Mouse (Mus musculus) liver, postnatal 0 days (tissue): Measurements from ENCODE around the gene Chrd. TPM values are rescaled to one million over a fixed set of nuclear protein-coding genes. Genes with fewer than 3 reads are reported as not detected.

ENCODE experiments used
- ATAC-seq: fragments of 200-750 bp; cut with Nextera tagmentation; 2 replicates; pipeline ENCODE4 v1.8.0; 2017; ENCODE audit warnings: mild to moderate bottlenecking, moderate library complexity
- DNase-seq: peaks from one replicate; pipeline ENCODE4 v3.0.0-alpha.2; 2016
- H3K27ac ChIP-seq: fragments of 300-500 bp; sonication (generic); 2 replicates; pipeline ENCODE4 v1.5.1; 2014; ENCODE audit warnings: antibody characterized with exemption, moderate library complexity, mild to moderate bottlenecking, low read depth
- H3K27me3 ChIP-seq: fragments of 300-500 bp; sonication (generic); 2 replicates; pipeline ENCODE4 v1.6.1; 2014; ENCODE audit warnings: low read length, control low read depth, mixed read lengths; ENCODE audit not compliant: insufficient read depth
- H3K36me3 ChIP-seq: fragments of 300-500 bp; sonication (generic); replicated peaks from 2 replicates; pipeline ENCODE4 v1.6.1; 2014; ENCODE audit warnings: mild to moderate bottlenecking, control low read depth, low read length, moderate library complexity, mixed read lengths; ENCODE audit not compliant: insufficient read depth
- H3K4me1 ChIP-seq: fragments of 300-500 bp; sonication (generic); 2 replicates; pipeline ENCODE4 v1.6.1; 2014; ENCODE audit warnings: antibody characterized with exemption, mild to moderate bottlenecking, control low read depth; ENCODE audit not compliant: insufficient read depth
- H3K4me2 ChIP-seq: fragments of 300-500 bp; sonication (generic); 2 replicates; pipeline ENCODE4 v1.6.1; 2014; ENCODE audit warnings: low read depth, mild to moderate bottlenecking, low read length, moderate library complexity, mixed read lengths
- H3K4me3 ChIP-seq: fragments of 300-500 bp; sonication (generic); 2 replicates; pipeline ENCODE4 v1.5.1; 2014; ENCODE audit warnings: low read depth, low read length
- H3K9ac ChIP-seq: fragments of 300-500 bp; sonication (generic); replicated peaks from 2 replicates; pipeline ENCODE4 v1.6.1; 2014; ENCODE audit warnings: mild to moderate bottlenecking, moderate library complexity
- H3K9me3 ChIP-seq: fragments of 300-500 bp; sonication (generic); 2 replicates; pipeline ENCODE4 v1.6.1; 2016; ENCODE audit warnings: mild to moderate bottlenecking, control low read depth, low read length, mixed read lengths
- CTCF ChIP-seq: sonication (generic); IDR thresholded peaks from 2 replicates; pipeline ENCODE4 v1.5.1; 2016; ENCODE audit warnings: antibody characterized with exemption, low read depth
- EP300 ChIP-seq: IDR thresholded peaks from 2 replicates; pipeline ENCODE4 v1.6.1; 2016; ENCODE audit warnings: antibody characterized with exemption, low read depth, mild to moderate bottlenecking
- WGBS: fragments of 180-500 bp; shearing (Covaris S2); extraction: QIAGEN DNeasy Blood & Tissue Kit; methylation state at CpG from one replicate; pipeline ENCODE4 v1.1.7; 2014; ENCODE audit not compliant: insufficient replicate concordance; 5-methylcytosine and 5-hydroxymethylcytosine counted together
- polyA plus RNA-seq: library from polyadenylated mRNA; unstranded; fragments of >200 nt; fragmentation: Nextera tagmentation; extraction: Ambion mirVana; gene quantifications from 2 replicates; pipeline ENCODE4 v1.2.1, GENCODE M21; 2015

The Chrd gene
- 0.34 and 0.45 TPM in 2 replicates for polyA plus RNA-seq

GRCm38 (mm10) chr16:20732925-20733730 is at the start of gene Chrd:
Gene Chrd (plus strand): TSS chr16:20733127.
- Histone ChIP-seq H3K4me1 (peaks cover 22% of the 10 kb centered on the region), H3K27me3 (peaks cover 48% of the 10 kb centered on the region), H3K9me3 (no peaks in the 10 kb centered on the region), H3K27ac (peak within 1 kb of the TSS; percentile 66), H3K9ac (peak within 1 kb of the TSS; percentile 60), H3K36me3 (no peaks in the 10 kb centered on the region), H3K4me2 (peak within 1 kb of the TSS; percentile 92), H3K4me3 (peak within 1 kb of the TSS; percentile 58)
- ATAC-seq (peak; percentile 37; the same call in 1 of the 2 replicates), DNase-seq (peak; percentile 61)
- WGBS = 2% methylated on average over 39 of the region's 70 CpGs
- TF ChIP-seq EP300 = no peak
- TF ChIP-seq CTCF = no peak

- Histone ChIP-seq H3K4me2 (no peak overlapping the region), H3K9me3 (no peaks in the 10 kb centered on the region), H3K36me3 (peaks cover 64% of the 10 kb centered on the region), H3K4me1 (peaks cover 20% of the 10 kb centered on the region), H3K27ac (no peak overlapping the region), H3K9ac (no peak overlapping the region), H3K27me3 (peaks cover 14% of the 10 kb centered on the region), H3K4me3 (no peak overlapping the region)
- TF ChIP-seq CTCF (no peak), EP300 (peak; percentile 54)
- DNase-seq = no peak
- WGBS = 69% methylated on average over 3 of the region's 3 CpGs
- ATAC-seq = no peak
Measured at GRCm38 (mm10) chr16:20690774-20691173, 42.2 kb upstream of the Chrd start.

DNA sequence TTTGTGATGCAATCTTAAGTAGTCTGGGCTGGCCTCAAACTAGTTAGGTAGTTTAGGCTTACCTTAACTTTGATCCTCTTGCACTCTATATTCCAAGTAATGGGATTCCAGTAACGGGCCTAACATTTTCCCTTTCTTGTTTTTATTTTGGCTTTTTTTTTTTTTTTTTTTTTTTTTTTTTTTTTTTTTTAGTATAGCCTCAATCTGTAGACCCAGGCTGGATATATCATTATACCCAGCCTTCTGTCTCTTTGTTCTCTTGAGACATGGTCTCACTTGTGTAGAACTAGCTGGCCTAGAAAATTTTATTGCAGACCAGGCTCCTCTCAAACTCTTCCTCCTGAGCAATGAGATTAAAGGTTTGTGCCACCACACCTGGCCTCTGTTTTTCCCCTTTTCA is 41.3 kb upstream of the Chrd start:
- ATAC-seq = no peak
- peaks cover 27% of the 10 kb centered on the region for H3K4me1 ChIP-seq

DNA sequence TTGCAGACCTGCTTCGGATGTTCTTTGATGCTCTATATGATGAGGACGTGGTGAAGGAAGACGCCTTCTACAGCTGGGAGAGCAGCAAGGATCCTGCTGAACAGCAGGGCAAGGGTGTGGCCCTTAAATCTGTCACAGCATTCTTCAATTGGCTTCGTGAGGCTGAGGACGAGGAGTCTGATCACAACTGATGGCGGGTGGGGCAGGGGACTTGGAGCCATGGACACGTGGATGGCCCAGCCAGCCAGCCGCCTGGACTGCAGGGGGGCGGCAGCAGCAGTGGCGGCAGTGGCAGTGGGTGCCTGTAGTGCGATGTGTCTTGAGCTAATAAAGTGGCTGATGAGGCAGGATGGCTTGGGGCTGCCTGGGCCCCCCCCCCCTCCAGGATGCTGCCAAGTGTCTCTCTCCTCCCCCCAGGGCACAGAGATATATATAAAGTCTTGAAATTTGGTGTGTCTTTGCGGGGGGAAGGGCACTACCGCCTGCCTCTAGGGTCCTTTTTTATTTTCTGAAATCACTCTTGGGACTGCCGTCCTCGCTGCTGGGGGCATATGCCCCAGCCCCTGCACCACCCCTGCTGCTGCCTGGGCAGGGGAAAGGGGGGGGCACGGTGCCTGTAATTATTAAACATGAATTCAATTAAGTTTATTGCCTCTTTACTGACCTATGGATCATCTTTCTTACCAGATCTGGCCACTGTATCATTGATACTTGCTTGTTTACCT is 40.5 kb upstream of the Chrd start:
- ATAC-seq (0 out of 2 replicates have a peak, but pooled peaks have one; percentile 0), DNase-seq (no peak)
- Histone ChIP-seq H3K9ac (no peak overlapping the region), H3K27me3 (peaks cover 20% of the 10 kb centered on the region), H3K4me1 (peaks cover 27% of the 10 kb centered on the region), H3K27ac (no peak overlapping the region), H3K4me2 (peak overlapping the region; percentile 94; the same call in 1 of the 2 replicates), H3K4me3 (no peak overlapping the region), H3K9me3 (no peaks in the 10 kb centered on the region), H3K36me3 (peaks cover 47% of the 10 kb centered on the region)
- 69% methylated on average over 16 of the region's 16 CpGs for WGBS
- no peak for TF ChIP-seq EP300
- TF ChIP-seq CTCF = no peak

More for the DNA sequence above, 41.3 kb upstream of the Chrd start:
- TF ChIP-seq EP300 (no peak), CTCF (no peak)
- peaks cover 55% of the 10 kb centered on the region for H3K36me3 ChIP-seq
- no peak overlapping the region for H3K27ac ChIP-seq
- no peaks in the 10 kb centered on the region for H3K9me3 ChIP-seq
- H3K4me3 ChIP-seq = no peak overlapping the region
- H3K9ac ChIP-seq = no peak overlapping the region
- H3K27me3 ChIP-seq = peaks cover 20% of the 10 kb centered on the region
- WGBS = 63% methylated on average over 1 of the region's 1 CpGs
- DNase-seq = no peak
- no peak overlapping the region for H3K4me2 ChIP-seq

- peaks cover 20% of the 10 kb centered on the region for H3K27me3 ChIP-seq
- H3K9me3 ChIP-seq = no peaks in the 10 kb centered on the region
- H3K4me1 ChIP-seq = peaks cover 27% of the 10 kb centered on the region
- peaks cover 39% of the 10 kb centered on the region for H3K36me3 ChIP-seq
- H3K4me2 ChIP-seq = peak within 1 kb of the TSS; percentile 94
- DNase-seq = peak; percentile 88
- H3K4me3 ChIP-seq = peak within 1 kb of the TSS; percentile 68
- no peak for TF ChIP-seq CTCF
- no peak for TF ChIP-seq EP300
- H3K9ac ChIP-seq = peak within 1 kb of the TSS; percentile 77
- ATAC-seq = peak; percentile 85
- 1% methylated on average over 37 of the region's 37 CpGs for WGBS
- peak within 1 kb of the TSS; percentile 64 for H3K27ac ChIP-seq
Measured at GRCm38 (mm10) chr16:20693111-20693701, 39.7 kb upstream of the Chrd start, which contains the start of gene Fam131a. Gene Fam131a (plus strand): TSS chr16:20693241.

- peaks cover 20% of the 10 kb centered on the region for H3K27me3 ChIP-seq
- no peak for TF ChIP-seq EP300
- TF ChIP-seq CTCF = no peak
- peaks cover 27% of the 10 kb centered on the region for H3K4me1 ChIP-seq
- H3K4me2 ChIP-seq = no peak overlapping the region
- H3K9ac ChIP-seq = no peak overlapping the region
- ATAC-seq (no peak), DNase-seq (no peak)
- H3K4me3 ChIP-seq = no peak overlapping the region
- H3K27ac ChIP-seq = no peak overlapping the region
- peaks cover 23% of the 10 kb centered on the region for H3K36me3 ChIP-seq
- WGBS = 60% methylated on average over 8 of the region's 8 CpGs
- no peaks in the 10 kb centered on the region for H3K9me3 ChIP-seq
Measured at GRCm38 (mm10) chr16:20694781-20695180, 38.1 kb upstream of the Chrd start.
